Mouse (Mus musculus) olfactory bulb, adult 2 months (tissue): ENCODE results near the gene Pip5k1b. TPM values are rescaled to one million over a fixed set of nuclear protein-coding genes. Genes with fewer than 3 reads are reported as not detected.

ENCODE experiments used
- H3K27ac ChIP-seq: fragments of 200-500 bp; 2 replicates; pipeline ENCODE4 v1.5.1; 2012; ENCODE audit warnings: low read depth, low read length; ENCODE audit not compliant: insufficient read depth
- H3K4me1 ChIP-seq: fragments of 200-500 bp; 2 replicates; pipeline ENCODE4 v1.6.1; 2012; ENCODE audit warnings: low read length; ENCODE audit not compliant: control insufficient read depth, insufficient read depth
- H3K4me3 ChIP-seq: fragments of 200-500 bp; 2 replicates; pipeline ENCODE4 v1.5.1; 2012; ENCODE audit warnings: mild to moderate bottlenecking, low read depth, low read length, moderate library complexity; ENCODE audit not compliant: insufficient read depth
- CTCF ChIP-seq: fragments of 200-500 bp; IDR thresholded peaks from 2 replicates; pipeline ENCODE4 v1.5.1; 2012; ENCODE audit warnings: low read depth, mild to moderate bottlenecking, low read length, moderate library complexity; ENCODE audit not compliant: insufficient read depth
- POLR2A ChIP-seq: fragments of 200-500 bp; IDR thresholded peaks from 2 replicates; pipeline ENCODE4 v1.6.1; 2012; ENCODE audit warnings: mild to moderate bottlenecking, low read depth, low read length, moderate library complexity; ENCODE audit not compliant: insufficient read depth
- WGBS: fragments of 180-500 bp; shearing (Covaris S2); methylation state at CpG from one replicate; pipeline ENCODE4 v1.1.7; 2018; 5-methylcytosine and 5-hydroxymethylcytosine counted together
- polyA plus RNA-seq: library from polyadenylated mRNA; stranded (reverse); fragments of >200 nt; gene quantifications from 2 replicates; pipeline ENCODE4 v1.2.4, GENCODE M21; 2012; ENCODE audit warnings: low replicate concordance; ENCODE audit not compliant: missing spikeins, insufficient read depth, insufficient read length

Gene Pip5k1b
- polyA plus RNA-seq, 1 experiment, result not detected

- peaks cover 8% of the 10 kb centered on the region for H3K4me1 ChIP-seq
- H3K27ac ChIP-seq, result no peak overlapping the region
- 94% methylated on average over 5 of the region's 5 CpGs for WGBS
- no peak overlapping the region for H3K4me3 ChIP-seq
- no peak for TF ChIP-seq POLR2A
- no peak for TF ChIP-seq CTCF
Measured at GRCm38 (mm10) chr19:24306351-24306750, 249.3 kb downstream of the Pip5k1b start.

- no peaks in the 10 kb centered on the region for H3K4me1 ChIP-seq
- TF ChIP-seq POLR2A (no peak), CTCF (no peak)
- no peak overlapping the region for H3K4me3 ChIP-seq
- no peak overlapping the region for H3K27ac ChIP-seq
- WGBS, result 73% methylated on average over 10 of the region's 10 CpGs
Measured at GRCm38 (mm10) chr19:24302198-24302597, 253.5 kb downstream of the Pip5k1b start.

GRCm38 (mm10) chr19:24301768-24302148, 253.9 kb downstream of the Pip5k1b start:
- no peak overlapping the region for H3K4me3 ChIP-seq
- H3K27ac ChIP-seq, result no peak overlapping the region
- H3K4me1 ChIP-seq, result no peaks in the 10 kb centered on the region
- TF ChIP-seq POLR2A (no peak), CTCF (no peak)
- 30% methylated on average over 5 of the region's 5 CpGs for WGBS

GRCm38 (mm10) chr19:24300994-24301767, 254.5 kb downstream of the Pip5k1b start:
- WGBS, result 7% methylated on average over 9 of the region's 9 CpGs
- TF ChIP-seq POLR2A, result no peak
- peak; percentile 41 for TF ChIP-seq CTCF
- peak overlapping the region; percentile 26; the same call in 1 of the 2 replicates for H3K4me3 ChIP-seq
- H3K27ac ChIP-seq, result no peak overlapping the region
- no peaks in the 10 kb centered on the region for H3K4me1 ChIP-seq

GRCm38 (mm10) chr19:24293537-24293936, 262.1 kb downstream of the Pip5k1b start:
- no peak overlapping the region for H3K4me3 ChIP-seq
- H3K27ac ChIP-seq, result no peak overlapping the region
- WGBS, result 63% methylated on average over 5 of the region's 5 CpGs
- TF ChIP-seq POLR2A (no peak), CTCF (no peak)
- H3K4me1 ChIP-seq, result 0 out of 2 replicates have a peak, but pooled peaks cover 2% of the 10 kb centered on the region

- 0 out of 2 replicates have a peak, but pooled peaks cover 3% of the 10 kb centered on the region for H3K4me1 ChIP-seq
- 62% methylated on average over 4 of the region's 4 CpGs for WGBS
- TF ChIP-seq CTCF (0 out of 2 replicates have a peak, but pooled peaks have one; percentile 14), POLR2A (no peak)
- no peak overlapping the region for H3K4me3 ChIP-seq
- no peak overlapping the region for H3K27ac ChIP-seq
Measured at GRCm38 (mm10) chr19:24284187-24284586, 271.5 kb downstream of the Pip5k1b start.

- Histone ChIP-seq H3K27ac (no peak overlapping the region), H3K4me3 (no peak overlapping the region), H3K4me1 (no peaks in the 10 kb centered on the region)
- WGBS, result 70% methylated on average over 7 of the region's 7 CpGs
- TF ChIP-seq CTCF (no peak), POLR2A (no peak)
Measured at GRCm38 (mm10) chr19:24281288-24281980, 274.2 kb downstream of the Pip5k1b start.

- Histone ChIP-seq H3K4me3 (peak within 1 kb of the TSS; percentile 79), H3K27ac (peak within 1 kb of the TSS; percentile 69), H3K4me1 (no peaks in the 10 kb centered on the region)
- WGBS, result 4% methylated on average over 16 of the region's 22 CpGs
- TF ChIP-seq CTCF (no peak), POLR2A (no peak)
Measured at GRCm38 (mm10) chr19:24280601-24281228, 275.0 kb downstream of the Pip5k1b start, which contains the start of gene Fxn. TSS of gene Fxn (minus strand) at chr19:24280605.
